Mouse (Mus musculus): ENCODE results near the gene Chrm2. TPM values are rescaled to one million over a fixed set of nuclear protein-coding genes. Genes with fewer than 3 reads are reported as not detected.

The Chrm2 gene
- total RNA-seq, 2 experiments from 2014 or later = 13.4 to 13.9 TPM

- intact Hi-C loops (cut with DNase I) = no loop called here
- no peak for DNase-seq (ENCODE audit: extremely low spot score in 1 of 2, low spot score in 2 of 2)
- Histone ChIP-seq H3K4me3 (no peak overlapping the region), H3K27ac (no peak overlapping the region)
- no peak for TF ChIP-seq CTCF (IDR thresholded peaks at IDR 0.05)
Measured at GRCm38 (mm10) chr6:36528509-36528908, 140.6 kb downstream of the Chrm2 start.

GRCm38 (mm10) chr6:36541247-36541646, 153.4 kb downstream of the Chrm2 start:
- no peak for DNase-seq (ENCODE audit: extremely low spot score in 1 of 2, low spot score in 2 of 2)
- intact Hi-C loops (cut with DNase I) = no loop called here
- no peak for TF ChIP-seq CTCF (IDR thresholded peaks at IDR 0.05)

GRCm38 (mm10) chr6:36566886-36567285, 179.0 kb downstream of the Chrm2 start:
- intact Hi-C loops (cut with DNase I) = no loop called here
- no peak for DNase-seq (ENCODE audit: extremely low spot score in 1 of 2, low spot score in 2 of 2)
- H3K4me3 ChIP-seq = no peak overlapping the region
- no peak overlapping the region for H3K27ac ChIP-seq
- no peak for TF ChIP-seq CTCF (IDR thresholded peaks at IDR 0.05)

More at GRCm38 (mm10) chr6:36541247-36541646, 153.4 kb downstream of the Chrm2 start:
- H3K27ac ChIP-seq = no peak overlapping the region
- H3K4me3 ChIP-seq = no peak overlapping the region

Small RNA genes within 50 kb of the gene (microRNA-seq; reads per million reads assigned to microRNA genes)
- gene Mir490 = 547 to 636 reads per million in 2 experiments
